Mouse (Mus musculus) brain, adult 2 months (tissue): ENCODE results near the gene Gm11032.
"Not testable (repeated sequence)": the region's sequence is repeated elsewhere in the genome, so short reads cannot be mapped to it uniquely, and the experiment has no call there.

Experiments used
- DNase-seq: peaks from one replicate; pipeline ENCODE4 v3.0.0; 2011; ENCODE audit warnings: low read depth, low spot score

Gene Gm11032

GRCm38 (mm10) chr11:4620017-4620485 lies at the start of gene Gm11032:
Gene Gm11032 (plus strand): TSS chr11:4620067.
- peak; percentile 66 for DNase-seq

- DNase-seq, result peak; percentile 72
These were observed 48.4 kb upstream of the Gm11032 start for GRCm38 (mm10) chr11:4571491-4571901.

- not testable (repeated sequence) for DNase-seq
These were observed 43.7 kb upstream of the Gm11032 start for GRCm38 (mm10) chr11:4576090-4576732.

DNA sequence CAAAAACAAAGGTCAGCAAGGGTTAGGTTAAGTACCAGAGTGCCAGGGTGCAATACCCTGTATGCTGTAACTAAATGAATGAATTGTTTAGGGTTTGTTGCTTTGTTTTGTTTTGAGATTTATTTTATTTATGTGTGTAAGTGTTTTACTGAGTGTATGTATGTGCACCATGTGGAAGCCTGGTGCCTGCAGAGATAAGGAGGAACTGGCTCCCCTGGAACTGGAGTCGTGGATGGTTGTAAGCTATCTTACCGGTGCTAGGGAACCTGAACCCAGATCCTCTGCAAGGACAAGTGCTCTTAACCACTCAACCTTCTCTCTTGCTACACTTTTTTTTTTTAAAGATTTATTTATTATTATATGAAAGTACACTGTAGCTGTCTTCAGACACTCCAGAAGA lies 42.8 kb upstream of the Gm11032 start:
- no peak for DNase-seq

- DNase-seq, result peak; percentile 90
These were observed 41.2 kb upstream of the Gm11032 start for GRCm38 (mm10) chr11:4578682-4579081.

DNA sequence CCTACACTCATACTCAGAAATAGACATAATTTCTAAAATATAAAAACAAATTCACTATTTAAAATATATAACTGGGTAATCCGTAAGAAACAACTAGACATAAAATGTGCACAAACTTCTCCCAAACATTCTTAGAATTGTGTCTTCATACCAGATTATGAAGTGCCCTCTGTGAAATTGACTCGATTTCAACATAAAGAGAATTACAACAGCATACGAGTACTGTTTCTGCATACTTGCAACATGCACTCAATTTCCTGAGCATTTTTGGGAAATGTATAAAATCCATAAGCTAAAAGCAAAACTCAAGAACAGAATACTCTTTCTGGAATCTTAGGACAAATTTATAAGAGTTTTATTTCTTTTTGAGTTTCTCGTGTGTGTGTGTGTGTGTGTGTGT lies 28.1 kb upstream of the Gm11032 start:
- no peak for DNase-seq

DNA sequence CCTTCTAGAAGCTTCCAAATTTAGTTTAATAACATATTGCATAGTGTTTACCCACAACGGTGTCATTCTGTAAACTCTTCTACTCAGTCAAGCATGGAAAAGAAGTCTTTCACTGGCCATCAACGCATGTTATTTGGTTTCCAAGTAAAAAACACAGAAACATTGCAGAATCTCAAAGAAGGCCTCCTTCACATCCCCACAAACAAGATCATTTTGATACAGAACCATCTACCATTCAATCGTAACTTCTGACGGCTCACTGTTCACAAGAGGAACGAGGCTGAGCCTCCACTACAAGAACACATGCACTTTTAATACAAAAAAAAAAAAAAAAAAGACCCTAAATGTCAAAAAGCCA lies 26.4 kb upstream of the Gm11032 start:
- DNase-seq, result no peak

- DNase-seq, result peak; percentile 56
These were observed 25.8 kb upstream of the Gm11032 start for GRCm38 (mm10) chr11:4593849-4594607.

DNA sequence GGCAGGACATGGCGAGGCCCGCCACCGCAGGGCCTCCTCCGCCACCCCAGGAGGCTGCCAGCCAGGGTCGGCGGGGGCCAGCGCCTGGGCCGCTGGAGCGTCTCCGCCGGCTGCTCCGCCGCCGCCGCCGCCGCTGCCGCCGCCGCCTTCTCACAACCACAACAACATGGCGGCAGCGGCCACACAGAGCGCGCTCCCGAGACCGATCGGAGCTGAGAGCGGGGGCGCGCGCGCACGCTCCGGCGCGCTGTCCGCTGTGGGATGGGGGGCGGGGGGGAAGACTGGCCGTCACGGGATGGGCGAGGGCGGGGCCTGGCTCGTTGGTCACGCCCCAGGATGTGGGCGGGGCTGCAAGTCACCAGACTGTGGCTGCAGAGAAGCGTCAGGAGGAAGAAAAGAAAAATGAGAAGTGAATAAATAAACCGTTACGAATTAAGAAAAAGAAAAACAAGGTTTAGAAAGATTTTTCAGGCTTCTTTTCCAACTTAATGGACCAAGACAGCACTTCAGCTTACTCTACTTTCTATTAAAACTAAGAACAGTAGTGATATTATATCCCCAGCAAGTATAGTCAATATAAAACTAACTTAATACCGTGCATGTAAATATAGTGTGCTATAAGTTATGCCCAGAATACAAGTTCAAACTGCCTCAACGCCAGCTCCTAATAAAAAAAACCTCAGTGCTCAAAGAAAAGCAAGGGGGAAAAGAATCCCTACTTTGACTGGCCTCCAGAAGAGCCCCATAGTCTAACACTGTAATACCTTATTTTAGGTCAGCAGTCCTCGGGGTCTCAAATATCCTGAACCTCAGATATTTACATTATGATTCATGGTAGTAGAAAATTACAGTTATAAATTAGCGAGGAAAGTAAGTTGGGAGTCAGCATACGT lies 25.0 kb upstream of the Gm11032 start, which contains the start of gene Mtmr3:
Gene Mtmr3, minus strand, starts transcription at position 256 of the 893 bp plus-strand sequence.
- peak; percentile 98 for DNase-seq

- DNase-seq, result no peak
These were observed 21.5 kb upstream of the Gm11032 start for GRCm38 (mm10) chr11:4598411-4598810.

GRCm38 (mm10) chr11:4599916-4600315 lies 20.0 kb upstream of the Gm11032 start:
- DNase-seq, result no peak

- no peak for DNase-seq
These were observed 18.0 kb upstream of the Gm11032 start for GRCm38 (mm10) chr11:4601890-4602289.

- DNase-seq, result peak; percentile 12
These were observed 17.0 kb upstream of the Gm11032 start for GRCm38 (mm10) chr11:4602691-4603441.

DNA sequence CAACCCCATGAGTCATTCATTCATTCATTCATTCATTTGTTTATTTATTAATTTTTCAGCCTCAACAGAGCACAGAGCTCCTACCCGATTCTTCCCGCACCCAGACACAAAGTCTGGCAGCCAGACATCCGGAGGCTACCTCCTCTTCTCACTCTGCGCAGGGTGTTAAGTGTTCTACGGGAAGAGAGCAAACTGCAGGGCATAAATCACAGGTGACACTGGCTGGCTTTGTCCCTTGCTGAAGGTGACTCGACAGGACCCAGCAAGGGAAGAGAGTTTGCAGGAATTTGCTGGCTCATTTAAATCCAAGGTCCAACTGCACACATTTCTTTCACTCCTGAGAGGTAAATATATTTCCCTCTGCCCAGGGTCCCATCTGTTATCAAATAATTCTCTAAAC lies 15.4 kb upstream of the Gm11032 start:
- no peak for DNase-seq

- DNase-seq, result no peak
These were observed 14.5 kb upstream of the Gm11032 start for GRCm38 (mm10) chr11:4605414-4605813.

DNA sequence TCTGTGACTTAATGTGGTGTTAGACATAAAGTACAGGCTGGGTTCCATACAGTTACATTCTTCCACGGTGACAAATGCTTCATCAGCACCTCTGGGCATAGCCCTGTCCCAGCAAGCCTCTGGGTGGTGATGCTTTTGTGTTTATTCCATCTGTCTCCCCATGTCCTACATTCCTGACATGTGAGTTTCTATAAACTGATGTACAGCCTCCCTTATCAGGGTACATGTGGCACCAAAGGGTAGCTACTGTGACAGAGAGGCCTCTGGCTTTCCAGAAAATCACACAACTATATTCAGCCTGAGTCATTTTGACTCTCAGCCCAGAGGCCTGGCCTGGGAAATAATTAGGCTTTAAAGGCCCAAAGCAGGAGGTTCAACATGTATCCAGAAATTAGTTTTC lies 13.3 kb upstream of the Gm11032 start:
- peak; percentile 12 for DNase-seq

GRCm38 (mm10) chr11:4611904-4612303 lies 8.0 kb upstream of the Gm11032 start:
- DNase-seq, result peak; percentile 14

DNA sequence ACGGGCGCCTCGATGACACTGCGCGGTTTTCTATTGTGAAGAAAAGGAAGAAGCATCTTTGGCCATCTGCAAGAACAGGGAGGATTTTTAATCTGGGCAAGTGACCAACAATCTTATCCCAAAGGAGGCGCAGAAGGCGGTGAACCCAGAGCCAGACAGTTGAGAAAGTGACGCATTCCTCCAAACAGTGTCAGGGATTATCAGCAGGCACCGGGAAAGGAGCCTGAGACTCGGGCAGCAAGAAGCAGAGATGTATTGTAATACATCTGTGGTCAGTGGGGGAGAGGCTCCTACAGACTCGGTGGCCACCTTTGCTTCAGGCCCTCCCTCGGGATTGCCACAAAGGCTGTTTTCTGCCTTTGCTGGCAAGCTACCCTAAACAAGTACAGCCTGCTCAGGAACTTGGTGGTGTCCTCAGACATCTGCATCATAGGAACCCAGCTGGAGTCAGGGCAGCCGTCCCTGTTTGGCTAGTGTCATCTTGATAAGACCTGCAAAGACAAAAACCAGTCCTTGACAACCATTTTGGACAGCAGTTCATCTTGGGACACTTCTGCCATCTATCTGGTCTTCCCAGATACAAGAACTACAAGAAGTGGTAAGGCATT lies 738 bp downstream of the Gm11032 start:
- peak; percentile 54 for DNase-seq

DNA sequence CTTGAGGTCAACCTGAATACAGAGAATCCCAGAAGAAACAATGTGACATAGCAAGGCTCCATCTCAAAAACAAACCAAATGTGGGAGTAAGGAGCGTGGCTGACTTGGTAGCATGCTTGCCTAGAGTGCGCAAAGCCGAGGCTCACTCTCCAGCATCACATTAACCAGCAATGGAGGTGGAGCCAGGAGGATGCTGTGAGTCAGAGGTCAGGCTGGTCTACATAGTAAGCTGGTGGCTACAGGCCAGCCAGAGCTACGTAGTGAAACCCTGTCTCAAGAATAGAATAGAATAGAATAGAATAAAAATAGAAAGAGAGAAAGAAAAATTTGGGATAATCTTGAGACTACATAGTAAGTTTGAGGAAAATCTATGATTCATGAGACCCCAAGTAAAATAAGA lies 2.0 kb downstream of the Gm11032 start:
- no peak for DNase-seq

- no peak for DNase-seq
These were observed 2.6 kb downstream of the Gm11032 start for GRCm38 (mm10) chr11:4622442-4622986.

DNA sequence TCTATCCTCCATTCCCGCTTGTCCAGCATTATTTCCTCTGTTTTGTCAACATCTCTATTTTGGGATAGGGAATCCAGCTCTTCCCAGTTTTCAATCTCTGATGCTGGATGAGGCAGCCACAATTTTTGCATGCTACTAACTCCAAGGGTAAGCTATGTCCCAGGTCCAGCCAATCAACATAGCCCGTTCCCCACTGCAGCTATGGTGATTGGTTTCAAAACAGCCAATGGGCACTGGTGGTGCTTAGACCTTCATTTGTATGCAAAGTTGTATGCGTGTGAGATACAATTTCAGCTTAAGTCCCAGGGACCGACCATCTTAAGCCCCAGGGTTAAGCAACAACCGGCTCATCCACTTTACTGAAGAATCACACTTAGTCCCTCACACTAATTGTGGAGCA lies 3.1 kb downstream of the Gm11032 start:
- DNase-seq, result no peak
